7 mouse cellular contexts compared by ENCODE assay signal in the genomic region with DNA sequence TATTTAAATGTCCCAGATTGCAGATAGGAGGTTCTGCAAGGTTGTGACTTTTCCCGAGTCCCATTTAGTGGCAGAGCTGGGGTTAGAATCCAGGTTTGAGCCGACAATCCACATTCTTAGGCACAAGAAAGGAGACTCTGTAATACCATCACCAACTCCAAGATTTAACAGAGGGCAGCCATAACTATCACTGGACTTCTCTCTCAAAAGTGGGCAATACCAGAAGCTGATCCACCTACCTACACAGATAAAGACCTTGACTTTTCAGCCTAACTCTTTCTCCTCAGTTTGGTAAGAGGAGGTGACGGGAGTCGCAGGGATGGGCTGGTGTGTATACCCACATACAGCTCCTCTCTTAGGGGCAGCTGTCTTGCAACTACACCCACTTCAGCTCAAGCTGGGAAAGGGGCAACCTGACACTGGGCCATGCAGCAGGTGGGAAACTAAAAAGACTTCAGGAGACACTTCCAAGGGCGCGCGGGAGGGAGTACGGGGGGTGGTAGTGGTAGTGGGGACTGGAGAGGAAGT. TPM values are rescaled to one million over a fixed set of nuclear protein-coding genes. Genes with fewer than 3 reads are reported as not detected.
A peak's percentile ranks its signal among the peaks of the same experiment; 100 is the strongest.
DNase-seq lines count a peak whose midpoint lies in the region; ATAC-seq and TF ChIP-seq lines count a peak whose summit lies in the region.

No protein-coding gene starts in this region.

- WGBS in lung, embryonic 15.5 days = 10% methylated on average over 8 of the region's 8 CpGs
- WGBS in limb, embryonic 11.5 days = 5% methylated on average over 8 of the region's 8 CpGs

- TF ChIP-seq POLR2A in embryonic fibroblast, embryonic 13.5 days (IDR thresholded peaks at IDR 0.05; ENCODE audit: low read depth, low read length) = no peak

- peak overlapping the region; percentile 96 for H3K27ac ChIP-seq in lung, embryonic 15.5 days
- peak overlapping the region; percentile 72 for H3K27ac ChIP-seq in embryonic fibroblast, embryonic 13.5 days (ENCODE audit: insufficient read depth, low read length)
- peak overlapping the region; percentile 97 for H3K27ac ChIP-seq in limb, embryonic 11.5 days (replicated peaks; ENCODE audit: low read depth, low read length)

- H3K4me2 ChIP-seq in lung, embryonic 15.5 days = peak overlapping the region; percentile 91
- peak overlapping the region; percentile 84 for H3K4me2 ChIP-seq in limb, embryonic 11.5 days (ENCODE audit: low read depth, severe bottlenecking)

- ATAC-seq in lung, embryonic 15.5 days (ENCODE audit: borderline replicate concordance, extremely low read depth, low FRiP score, low TSS enrichment) = no peak
- ATAC-seq in limb, embryonic 11.5 days (ENCODE audit: insufficient number of reproducible peaks, low FRiP score, low TSS enrichment, low read depth) = no peak
- ATAC-seq in activated CD4-positive, CD25-positive, alpha-beta regulatory T cell, adult 4 months = no peak

- H3K4me3 ChIP-seq in lung, embryonic 15.5 days = peak overlapping the region; percentile 62
- H3K4me3 ChIP-seq in embryonic fibroblast, embryonic 13.5 days (ENCODE audit: insufficient read depth, low read length) = peak overlapping the region; percentile 21
- peak overlapping the region; percentile 70 for H3K4me3 ChIP-seq in limb, embryonic 11.5 days (ENCODE audit: low read depth, low read length)

- H3K9ac ChIP-seq in lung, embryonic 15.5 days = peak overlapping the region; percentile 46
- peak overlapping the region; percentile 43 for H3K9ac ChIP-seq in limb, embryonic 11.5 days (ENCODE audit: low read length)

- H3K36me3 ChIP-seq in lung, embryonic 15.5 days = no peaks in the 10 kb centered on the region
- no peaks in the 10 kb centered on the region for H3K36me3 ChIP-seq in limb, embryonic 11.5 days (ENCODE audit: control insufficient read depth, insufficient read depth, low read length)
- H3K36me3 ChIP-seq in splenic B cell, adult 2 months (ENCODE audit: control insufficient read depth, insufficient read depth, low read length, poor library complexity, severe bottlenecking) = no peaks in the 10 kb centered on the region

- H3K9me3 ChIP-seq in lung, embryonic 15.5 days = no peaks in the 10 kb centered on the region
- H3K9me3 ChIP-seq in limb, embryonic 11.5 days (ENCODE audit: control insufficient read depth, low read length) = no peaks in the 10 kb centered on the region

- no peak for DNase-seq in lung, adult 18-20 months
- no peak for DNase-seq in limb, embryonic 11.5 days (ENCODE audit: low spot score)
- DNase-seq in splenic B cell, adult 2 months (ENCODE audit: low read depth, low spot score) = peak; percentile 6
- DNase-seq in adrenal gland, adult (ENCODE audit: inconsistent age in 2 of 2, low spot score in 1 of 2) = no peak

- TF ChIP-seq CTCF in embryonic fibroblast, embryonic 13.5 days (IDR thresholded peaks at IDR 0.05; ENCODE audit: borderline replicate concordance, insufficient read depth, low read length) = no peak

- peaks cover 69% of the 10 kb centered on the region for H3K4me1 ChIP-seq in lung, embryonic 15.5 days
- H3K4me1 ChIP-seq in embryonic fibroblast, embryonic 13.5 days (ENCODE audit: control insufficient read depth, insufficient read depth, low read length) = peaks cover 9% of the 10 kb centered on the region
- peaks cover 50% of the 10 kb centered on the region for H3K4me1 ChIP-seq in limb, embryonic 11.5 days (ENCODE audit: control insufficient read depth, insufficient read depth, low read length)

- peaks cover 13% of the 10 kb centered on the region for H3K27me3 ChIP-seq in lung, embryonic 15.5 days
- H3K27me3 ChIP-seq in limb, embryonic 11.5 days (ENCODE audit: control insufficient read depth, insufficient read depth, low read length) = peaks cover 5% of the 10 kb centered on the region; the same call in 1 of the 2 replicates
- 0 out of 2 replicates have a peak, but pooled peaks cover 3% of the 10 kb centered on the region for H3K27me3 ChIP-seq in splenic B cell, adult 2 months (ENCODE audit: control insufficient read depth, insufficient read depth, low read length, poor library complexity, severe bottlenecking)

RNA-seq across cellular contexts. Expression of gene Kdm6b, which starts 3.5 kb away (rescaled TPM):
- 22.7 and 23.4 TPM in 2 replicates for polyA plus RNA-seq in lung, embryonic 15.5 days (2015; fragmentation: Nextera tagmentation; extraction: Ambion mirVana)
- 31.8 and 33.4 TPM in 2 replicates for polyA plus RNA-seq in embryonic fibroblast, embryonic 13.5 days (2011; ENCODE audit: insufficient read length, low read depth, missing spikeins)
- 42.4 and 44.5 TPM in 2 replicates for polyA plus RNA-seq in limb, embryonic 11.5 days (2014; fragmentation: Nextera tagmentation; extraction: Ambion mirVana)
- 10 to 100 TPM; 23.6 to 28.3 TPM for polyA plus RNA-seq in activated CD4-positive, CD25-positive, alpha-beta regulatory T cell, adult 4 months (2017; shearing (Covaris generic))

RNA-seq across cellular contexts. Expression of gene Tmem88, which starts 19.0 kb away (rescaled TPM):
- 46.7 and 49.8 TPM in 2 replicates for polyA plus RNA-seq in lung, embryonic 15.5 days (2015; fragmentation: Nextera tagmentation; extraction: Ambion mirVana)
- 9.1 and 10.3 TPM in 2 replicates for polyA plus RNA-seq in embryonic fibroblast, embryonic 13.5 days (2011; ENCODE audit: insufficient read length, low read depth, missing spikeins)
- polyA plus RNA-seq in limb, embryonic 11.5 days (2014; fragmentation: Nextera tagmentation; extraction: Ambion mirVana) = 22.7 and 23.6 TPM in 2 replicates
- under 1 TPM; 0.22 to 0.51 TPM for polyA plus RNA-seq in activated CD4-positive, CD25-positive, alpha-beta regulatory T cell, adult 4 months (2017; shearing (Covaris generic))

RNA-seq across cellular contexts. Expression of gene Cyb5d1, which starts 21.6 kb away (rescaled TPM):
- 28.4 and 31.5 TPM in 2 replicates for polyA plus RNA-seq in lung, embryonic 15.5 days (2015; fragmentation: Nextera tagmentation; extraction: Ambion mirVana)
- polyA plus RNA-seq in embryonic fibroblast, embryonic 13.5 days (2011; ENCODE audit: insufficient read length, low read depth, missing spikeins) = 51.0 and 51.7 TPM in 2 replicates
- 29.2 and 37.0 TPM in 2 replicates for polyA plus RNA-seq in limb, embryonic 11.5 days (2014; fragmentation: Nextera tagmentation; extraction: Ambion mirVana)
- 10 to 100 TPM in 1 of 2 experiments, 1 to 10 TPM in 1; 9.4 to 17.9 TPM for polyA plus RNA-seq in activated CD4-positive, CD25-positive, alpha-beta regulatory T cell, adult 4 months (2017; shearing (Covaris generic))

RNA-seq across cellular contexts. Expression of gene Naa38, which starts 21.7 kb away (rescaled TPM):
- polyA plus RNA-seq in lung, embryonic 15.5 days (2015; fragmentation: Nextera tagmentation; extraction: Ambion mirVana) = 151 and 168 TPM in 2 replicates
- 75.6 and 81.1 TPM in 2 replicates for polyA plus RNA-seq in embryonic fibroblast, embryonic 13.5 days (2011; ENCODE audit: insufficient read length, low read depth, missing spikeins)
- 129 and 141 TPM in 2 replicates for polyA plus RNA-seq in limb, embryonic 11.5 days (2014; fragmentation: Nextera tagmentation; extraction: Ambion mirVana)
- polyA plus RNA-seq in activated CD4-positive, CD25-positive, alpha-beta regulatory T cell, adult 4 months (2017; shearing (Covaris generic)) = 100 to 1,000 TPM; 146 TPM

RNA-seq across cellular contexts. Expression of gene Chd3, which starts 47.8 kb away (rescaled TPM):
- polyA plus RNA-seq in lung, embryonic 15.5 days (2015; fragmentation: Nextera tagmentation; extraction: Ambion mirVana) = 56.7 and 59.4 TPM in 2 replicates
- 175 and 199 TPM in 2 replicates for polyA plus RNA-seq in embryonic fibroblast, embryonic 13.5 days (2011; ENCODE audit: insufficient read length, low read depth, missing spikeins)
- polyA plus RNA-seq in limb, embryonic 11.5 days (2014; fragmentation: Nextera tagmentation; extraction: Ambion mirVana) = 58.6 and 68.0 TPM in 2 replicates
- polyA plus RNA-seq in activated CD4-positive, CD25-positive, alpha-beta regulatory T cell, adult 4 months (2017; shearing (Covaris generic)) = 10 to 100 TPM; 58.7 to 62.7 TPM
